9 mouse cellular contexts compared by ENCODE assay signal in genomic region chr10:25246173-25246572, GRCm38 (mm10).
A peak's percentile ranks its signal among the peaks of the same experiment; 100 is the strongest.
DNase-seq lines count a peak whose midpoint lies in the region; ATAC-seq lines count a peak whose summit lies in the region.
"Had no signal": no experiment of that assay in that cellular context is flagged by ENCODE, and none has a peak within 500 bp of the region (broad histone marks: within the 10 kb centered on the region; RNA-seq: fewer than 3 reads in every experiment).

No protein-coding gene starts in this region.

- WGBS in midbrain, embryonic 11.5 days = 66% methylated on average over 4 of the region's 4 CpGs
- WGBS in midbrain, embryonic 15.5 days = 61% methylated on average over 4 of the region's 4 CpGs

- H3K36me3 ChIP-seq in midbrain, embryonic 11.5 days (ENCODE audit: control insufficient read depth, insufficient read depth, low read length) = no peaks in the 10 kb centered on the region
- no peaks in the 10 kb centered on the region for H3K36me3 ChIP-seq in midbrain, embryonic 15.5 days (replicated peaks)

- H3K4me2 ChIP-seq in midbrain, embryonic 11.5 days = no peak overlapping the region
- no peak overlapping the region for H3K4me2 ChIP-seq in midbrain, embryonic 15.5 days

- no peaks in the 10 kb centered on the region for H3K9me3 ChIP-seq in midbrain, embryonic 11.5 days (ENCODE audit: control insufficient read depth, low read length)
- no peaks in the 10 kb centered on the region for H3K9me3 ChIP-seq in midbrain, embryonic 15.5 days

- H3K4me3 ChIP-seq in midbrain, embryonic 11.5 days (ENCODE audit: low read depth, low read length) = no peak overlapping the region
- no peak overlapping the region for H3K4me3 ChIP-seq in midbrain, embryonic 15.5 days

- H3K27me3 ChIP-seq in midbrain, embryonic 11.5 days (ENCODE audit: control insufficient read depth, insufficient read depth, low read length) = no peaks in the 10 kb centered on the region
- no peaks in the 10 kb centered on the region for H3K27me3 ChIP-seq in midbrain, embryonic 15.5 days (replicated peaks)

- no peaks in the 10 kb centered on the region for H3K4me1 ChIP-seq in midbrain, embryonic 11.5 days (ENCODE audit: control insufficient read depth, insufficient read depth, low read length)
- H3K4me1 ChIP-seq in midbrain, embryonic 15.5 days = no peaks in the 10 kb centered on the region

- DNase-seq in cerebellum, postnatal 10 days = peak; percentile 53 to 61
- no peak for DNase-seq in cerebellum, postnatal 4 days (ENCODE audit: low spot score in 2 of 2)
- peak; percentile 80 for DNase-seq in midbrain, embryonic 11.5 days (ENCODE audit: low spot score, missing footprints)
- peak; percentile 12 for DNase-seq in lung, postnatal 36 days
- no peak for DNase-seq in heart, adult 8-10 months (ENCODE audit: low spot score)
- no peak for DNase-seq in urinary bladder, adult 2 months (ENCODE audit: low spot score)
- DNase-seq: kidney, adult 9 months had no signal

- H3K9ac ChIP-seq in midbrain, embryonic 11.5 days (ENCODE audit: low read length) = no peak overlapping the region
- no peak overlapping the region for H3K9ac ChIP-seq in midbrain, embryonic 15.5 days

- ATAC-seq in midbrain, embryonic 11.5 days (ENCODE audit: low FRiP score) = no peak
- no peak for ATAC-seq in midbrain, embryonic 15.5 days (replicated peaks)
- ATAC-seq in common myeloid progenitor, adult 5-6 weeks (replicated peaks; ENCODE audit: low read depth, poor library complexity, severe bottlenecking) = peak; percentile 71

- no peak overlapping the region for H3K27ac ChIP-seq in midbrain, embryonic 11.5 days (ENCODE audit: low read depth, low read length)
- H3K27ac ChIP-seq in midbrain, embryonic 15.5 days = no peak overlapping the region

Comparison
In these comparisons a context has a peak if more than half of its experiments do, and no peak if none do; other contexts are left out.
1. DNase-seq: peak in cerebellum, postnatal 10 days (2 of 2), midbrain, embryonic 11.5 days (single experiment) and lung, postnatal 36 days (single experiment); none in cerebellum, postnatal 4 days (0 of 2), heart, adult 8-10 months (single experiment) and urinary bladder, adult 2 months (single experiment).